Mouse (Mus musculus): ENCODE results near the gene Abhd18.
A peak's percentile ranks its signal among the peaks of the same experiment; 100 is the strongest.

Abhd18 gene

GRCm38 (mm10) chr3:40950601-40951201, 103.9 kb downstream of the Abhd18 start:
- peak; percentile 66 to 69 for DNase-seq

- peak in 1 of 2 experiments; percentile 8 for DNase-seq
Observed at GRCm38 (mm10) chr3:40951365-40951764, 104.6 kb downstream of the Abhd18 start.

- DNase-seq: no peak
Observed at GRCm38 (mm10) chr3:40952606-40953005, 105.8 kb downstream of the Abhd18 start.

GRCm38 (mm10) chr3:40954792-40955191, 108.0 kb downstream of the Abhd18 start:
- DNase-seq: no peak

- DNase-seq: peak in 1 of 2 experiments; percentile 5
Observed at GRCm38 (mm10) chr3:40958831-40959230, 112.1 kb downstream of the Abhd18 start.

- DNase-seq: no peak
Observed at GRCm38 (mm10) chr3:40980758-40981157, 134.0 kb downstream of the Abhd18 start.

- DNase-seq: no peak
Observed at GRCm38 (mm10) chr3:40987539-40987938, 140.8 kb downstream of the Abhd18 start.
